Mouse (Mus musculus): ENCODE data around the gene Esr1.
"Not testable (repeated sequence)": the region's sequence is repeated elsewhere in the genome, so short reads cannot be mapped to it uniquely, and the experiment has no call there.

Esr1 gene

DNA sequence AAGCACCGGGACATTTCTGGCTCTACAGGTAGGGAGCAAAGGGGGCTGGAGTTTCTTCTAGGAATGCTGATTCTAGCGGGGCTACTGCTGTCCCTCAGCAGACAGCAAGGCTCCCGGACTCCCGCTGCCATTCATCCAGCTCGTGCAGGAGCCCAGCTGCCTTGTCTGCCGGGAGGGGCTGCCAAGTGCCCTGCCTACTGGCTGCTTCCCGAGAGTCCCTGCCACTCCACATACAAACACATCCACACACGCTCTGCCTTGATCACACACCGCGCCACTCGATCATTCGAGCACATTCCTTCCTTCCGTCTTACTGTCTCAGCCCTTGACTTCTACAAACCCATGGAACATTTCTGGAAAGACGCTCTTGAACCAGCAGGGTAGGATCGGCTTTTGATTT lies 98.5 kb downstream of the Esr1 start:
- DNase-seq, result no peak

DNA sequence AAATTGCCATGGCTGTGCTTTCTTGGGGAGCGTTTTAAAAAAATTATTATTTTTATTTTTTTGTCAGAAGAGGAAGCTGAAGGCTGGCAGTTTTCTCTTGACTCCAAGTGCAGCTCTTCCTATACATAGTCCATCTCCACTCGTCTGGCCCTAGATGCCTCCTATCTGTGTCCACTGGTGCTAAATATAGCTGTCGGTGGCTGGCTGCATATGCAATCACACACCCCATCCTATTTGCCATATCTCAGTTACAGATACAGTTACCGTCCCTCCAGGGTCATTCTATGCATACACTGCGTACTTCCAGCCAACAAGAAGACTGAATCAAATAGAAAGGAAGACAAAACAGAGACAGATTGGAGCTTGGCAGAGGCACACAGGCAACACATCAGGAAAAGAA lies 100.0 kb downstream of the Esr1 start:
- no peak for DNase-seq

DNA sequence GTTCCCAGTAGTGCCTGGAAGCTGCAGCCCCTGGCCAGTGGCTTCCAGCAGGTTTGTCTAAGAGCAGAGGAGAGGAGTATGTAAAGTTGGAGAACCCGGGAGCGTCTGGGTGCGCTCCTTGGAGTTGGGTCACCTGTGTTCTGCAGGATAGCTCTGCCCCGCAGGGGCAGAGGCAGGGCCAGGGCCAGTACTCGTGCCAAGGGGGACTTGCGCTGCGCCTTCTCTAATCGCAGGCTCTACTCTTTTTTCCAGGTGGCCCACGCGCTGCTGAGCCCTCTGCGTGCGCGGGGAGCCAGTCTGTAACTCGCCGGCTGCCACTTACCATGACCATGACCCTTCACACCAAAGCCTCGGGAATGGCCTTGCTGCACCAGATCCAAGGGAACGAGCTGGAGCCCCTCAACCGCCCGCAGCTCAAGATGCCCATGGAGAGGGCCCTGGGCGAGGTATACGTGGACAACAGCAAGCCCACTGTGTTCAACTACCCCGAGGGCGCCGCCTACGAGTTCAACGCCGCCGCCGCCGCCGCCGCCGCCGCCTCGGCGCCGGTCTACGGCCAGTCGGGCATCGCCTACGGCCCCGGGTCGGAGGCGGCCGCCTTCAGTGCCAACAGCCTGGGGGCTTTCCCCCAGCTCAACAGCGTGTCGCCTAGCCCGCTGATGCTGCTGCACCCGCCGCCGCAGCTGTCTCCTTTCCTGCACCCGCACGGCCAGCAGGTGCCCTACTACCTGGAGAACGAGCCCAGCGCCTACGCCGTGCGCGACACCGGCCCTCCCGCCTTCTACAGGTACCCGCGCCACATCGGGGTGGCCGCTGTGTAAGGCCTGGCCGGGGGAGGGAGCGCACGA lies 100.9 kb downstream of the Esr1 start:
- no peak for DNase-seq

DNA sequence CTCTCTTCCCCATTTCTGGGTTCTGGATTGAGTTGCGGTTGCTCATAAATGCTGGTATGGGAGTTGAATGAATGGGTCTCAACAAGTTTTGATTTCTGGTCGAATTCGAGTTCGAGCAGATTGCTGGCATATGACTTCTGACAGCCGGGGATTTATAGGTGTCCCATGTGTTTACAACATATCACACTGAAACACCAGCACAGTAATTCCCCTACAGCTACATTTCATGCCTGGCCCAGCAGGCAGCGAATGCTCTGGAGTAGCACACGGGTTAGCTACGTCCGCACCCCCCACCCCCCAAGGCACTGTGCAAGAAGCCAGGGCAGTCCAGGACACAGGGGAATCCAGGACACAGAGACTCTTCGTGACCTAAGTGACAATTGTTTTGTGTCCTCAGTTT lies 102.0 kb downstream of the Esr1 start:
- DNase-seq, result no peak

DNA sequence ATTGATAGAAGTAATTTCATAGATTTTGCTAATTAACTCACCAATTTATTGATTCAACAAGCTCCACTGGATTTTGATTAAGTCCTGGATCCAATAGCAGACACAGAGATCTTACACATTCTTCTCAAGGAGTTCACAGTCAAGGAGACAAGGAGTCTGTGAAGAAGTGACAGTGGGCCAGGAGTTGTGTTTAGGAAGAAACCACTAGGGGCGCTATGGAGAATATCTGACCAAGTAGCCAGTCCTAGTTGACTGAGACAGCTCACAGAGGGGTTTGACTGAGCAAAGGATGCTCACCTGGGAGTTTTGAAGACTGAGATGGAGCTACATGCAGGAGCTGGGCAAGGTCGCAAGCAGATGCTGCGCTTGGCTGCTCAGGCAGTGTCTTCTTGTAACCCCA lies 113.5 kb downstream of the Esr1 start:
- DNase-seq, result no peak

DNA sequence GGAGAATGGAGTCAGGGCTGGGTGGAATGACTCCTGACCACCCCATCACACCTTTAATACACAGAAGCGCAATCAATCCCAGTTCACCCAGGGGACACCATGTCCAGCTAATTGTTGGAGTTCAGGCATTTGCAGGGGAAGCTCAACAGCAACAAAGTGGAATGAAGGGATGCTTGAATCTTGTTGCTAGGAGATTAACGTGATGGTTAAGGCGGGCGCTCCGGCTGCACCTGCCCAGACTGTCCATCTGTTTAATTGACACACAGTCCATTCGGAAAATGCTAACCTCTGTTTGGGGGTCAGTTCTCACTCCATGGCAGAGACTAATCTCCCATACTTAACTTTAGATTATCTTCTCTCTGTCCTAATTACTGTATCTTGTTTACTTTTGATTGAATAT lies 114.7 kb downstream of the Esr1 start:
- peak; percentile 54 for DNase-seq

DNA sequence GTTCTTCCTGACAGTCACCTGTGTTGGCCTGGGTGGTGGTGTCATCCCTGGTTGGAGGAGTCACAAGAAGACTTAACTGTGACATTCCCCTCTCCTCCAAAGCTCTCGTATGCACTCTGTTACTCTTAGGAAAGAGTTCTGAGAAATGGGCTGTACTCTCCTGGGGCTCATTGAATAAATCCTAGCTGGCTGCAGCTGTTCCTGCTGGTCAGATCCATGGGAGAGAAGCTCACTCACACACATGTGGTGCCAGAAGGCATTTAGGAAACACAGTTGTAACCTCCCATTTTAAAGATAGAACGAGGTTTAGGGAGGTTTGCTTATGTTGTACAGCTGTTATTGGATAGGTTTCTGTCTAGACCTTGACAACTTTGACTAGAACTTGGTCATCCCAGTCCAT lies 120.9 kb downstream of the Esr1 start:
- peak; percentile 93 for DNase-seq

DNA sequence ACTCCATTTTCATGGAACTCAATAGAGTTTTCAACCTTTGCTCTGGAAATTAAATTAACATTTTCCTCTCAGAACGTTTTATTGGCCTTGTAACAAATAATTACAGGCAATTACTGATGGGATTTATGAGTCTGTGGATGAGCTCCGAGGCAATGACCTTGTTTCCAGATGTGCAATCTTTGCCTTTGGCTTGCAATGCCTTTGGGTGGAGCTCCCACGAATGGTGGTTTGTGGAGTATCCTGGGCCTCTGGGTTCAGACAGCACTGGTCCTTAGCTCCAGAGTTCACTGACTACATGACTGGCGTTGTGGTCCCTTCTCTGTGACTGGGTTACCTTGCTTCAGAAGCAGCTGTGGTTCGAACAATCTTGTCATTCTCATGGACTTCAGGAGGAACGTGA lies 122.6 kb downstream of the Esr1 start:
- DNase-seq, result no peak

DNA sequence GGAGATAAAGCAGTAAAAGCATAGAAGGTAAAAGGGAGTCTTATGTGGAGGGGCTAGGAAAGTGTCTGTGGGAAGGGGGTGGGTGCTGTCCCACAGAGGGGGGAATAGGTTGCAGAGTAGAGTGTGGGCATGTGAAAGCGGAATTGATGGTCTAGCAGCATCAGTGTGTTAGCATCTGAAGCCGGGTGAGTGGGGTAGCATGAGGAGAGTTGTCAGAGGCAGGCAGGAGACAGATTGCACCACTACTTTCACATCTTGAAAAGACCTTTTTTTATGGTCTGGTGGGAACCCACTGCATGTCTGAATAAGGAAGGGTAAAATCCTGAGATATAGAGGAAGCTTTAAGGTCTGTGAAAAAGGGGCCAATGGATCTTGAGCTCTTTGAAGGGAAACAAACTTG lies 123.5 kb downstream of the Esr1 start:
- DNase-seq, result no peak

DNA sequence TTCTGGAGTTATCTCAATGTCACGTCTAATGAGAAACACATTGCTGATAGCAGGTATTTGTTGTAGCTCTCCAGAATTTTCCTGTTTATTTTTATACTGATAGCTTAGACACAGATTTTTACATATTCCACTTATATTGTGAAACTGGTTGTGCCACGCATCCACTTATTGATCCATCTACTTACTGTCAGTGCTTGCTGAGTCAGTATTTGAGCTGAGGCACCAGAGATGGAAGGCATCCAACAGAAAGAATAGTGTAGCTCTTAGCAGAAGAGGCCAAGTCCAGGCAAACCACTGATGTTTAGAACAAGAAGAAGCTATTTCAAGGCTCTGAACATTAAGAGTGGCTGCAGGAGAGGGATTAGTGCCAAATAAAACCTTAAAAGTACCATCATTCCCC lies 126.9 kb downstream of the Esr1 start:
- DNase-seq, result peak; percentile 39

DNA sequence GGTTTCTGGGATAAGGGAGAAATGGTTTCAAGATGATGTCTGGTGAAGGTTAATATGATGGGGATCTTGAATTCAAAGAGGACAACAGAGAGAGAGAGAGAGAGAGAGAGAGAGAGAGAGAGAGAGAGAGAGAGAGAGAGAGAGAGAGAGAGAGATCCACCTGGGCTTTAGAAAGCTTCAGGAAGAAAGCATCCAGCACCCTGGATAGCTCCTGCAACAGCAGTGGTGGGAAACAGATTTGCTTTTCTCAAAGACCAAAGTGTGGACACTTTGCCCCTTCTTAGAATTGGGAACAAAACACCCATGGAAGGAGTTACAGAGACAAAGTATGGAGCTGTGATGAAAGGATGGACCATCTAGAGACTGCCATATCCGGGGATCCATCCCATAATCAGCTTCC lies 139.7 kb downstream of the Esr1 start:
- not testable (repeated sequence) for DNase-seq

DNA sequence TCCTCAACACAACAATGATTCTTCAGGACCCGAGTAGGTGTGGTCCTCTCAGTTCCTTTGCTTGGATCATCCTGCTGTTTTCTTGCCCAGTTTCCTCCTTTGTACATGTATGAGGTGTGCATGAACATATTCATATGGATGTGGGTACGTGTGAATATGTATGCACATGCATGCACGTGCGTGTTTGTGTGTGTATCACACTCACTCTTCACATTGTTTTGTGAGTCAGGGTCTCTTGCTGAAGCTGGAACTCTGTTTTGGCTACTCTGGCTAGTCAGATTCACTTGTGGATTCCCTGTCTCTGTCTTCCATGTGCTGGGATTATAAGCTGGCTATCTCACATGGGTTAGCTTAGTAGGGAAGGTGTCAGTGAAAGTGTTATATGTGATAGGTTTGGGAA lies 141.6 kb downstream of the Esr1 start:
- peak; percentile 52 for DNase-seq

DNA sequence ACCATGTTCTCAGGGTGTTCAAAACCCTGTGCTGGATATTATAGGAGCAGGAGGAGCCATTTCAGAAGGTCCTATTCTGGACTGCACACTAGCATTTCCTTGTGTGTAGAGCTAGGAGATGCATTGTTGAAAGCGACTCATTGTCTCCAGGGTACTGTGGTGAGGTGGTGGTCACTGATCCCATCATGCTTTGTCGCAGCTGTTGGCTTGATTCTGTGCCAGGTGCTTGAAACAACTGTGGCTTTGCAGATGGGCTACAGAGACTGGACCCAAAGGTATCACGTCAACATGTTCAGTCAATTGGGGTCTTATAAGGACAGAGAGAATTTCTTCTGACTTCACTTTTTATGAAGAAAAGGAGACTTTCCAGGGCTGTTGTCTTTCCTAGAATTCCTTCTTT lies 164.1 kb downstream of the Esr1 start:
- peak; percentile 97 for DNase-seq

DNA sequence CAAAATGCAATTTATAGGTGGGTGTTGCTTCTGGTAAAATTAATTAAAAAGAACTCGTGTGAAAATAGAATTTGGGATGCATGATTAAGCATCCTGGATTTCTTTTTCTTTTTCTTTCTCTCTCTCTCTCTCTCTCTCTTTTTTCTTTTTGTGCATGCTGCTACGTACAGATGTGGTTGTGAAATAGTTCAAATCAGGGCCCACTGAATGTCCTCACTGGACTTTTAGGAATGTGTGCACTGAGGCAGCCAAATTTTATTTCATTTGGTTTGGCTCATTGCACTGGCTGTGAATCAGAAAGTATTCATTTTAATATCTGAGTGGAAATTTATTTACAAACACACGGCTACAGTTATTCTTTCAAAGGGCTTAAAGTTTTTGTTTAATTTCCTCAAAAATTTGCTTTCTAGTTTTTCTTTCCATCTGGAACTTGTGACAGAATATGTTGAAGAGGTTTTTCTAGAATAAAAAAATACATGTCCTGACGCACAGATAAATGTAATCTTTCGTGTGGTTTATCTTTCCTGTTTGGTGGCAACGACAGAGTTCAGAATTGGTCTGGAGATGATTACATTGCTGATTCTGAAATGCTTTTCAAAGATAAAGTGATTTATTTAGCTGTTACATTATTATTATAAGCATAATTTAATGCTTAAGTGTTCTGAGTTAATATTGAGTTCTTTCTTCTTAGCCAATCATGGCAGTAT lies 164.8 kb downstream of the Esr1 start:
- peak; percentile 89 for DNase-seq

DNA sequence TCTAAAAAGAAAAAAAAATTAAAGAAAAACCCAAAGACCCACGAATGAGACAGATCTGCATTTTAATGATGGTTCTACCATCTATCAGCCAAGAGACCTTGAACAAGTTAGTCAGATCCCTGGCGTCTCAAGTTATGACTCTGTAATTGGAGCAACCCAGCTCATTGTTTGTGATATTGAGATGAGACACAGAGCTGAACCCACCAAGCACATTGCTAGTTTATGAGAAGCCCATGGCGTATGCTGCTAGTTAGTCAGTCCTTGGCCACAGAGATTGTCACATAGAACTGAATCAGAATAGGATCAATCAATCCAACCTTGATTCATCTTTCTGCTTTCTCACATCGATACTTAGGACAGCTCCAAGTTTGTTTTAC lies 165.3 kb downstream of the Esr1 start:
- no peak for DNase-seq

DNA sequence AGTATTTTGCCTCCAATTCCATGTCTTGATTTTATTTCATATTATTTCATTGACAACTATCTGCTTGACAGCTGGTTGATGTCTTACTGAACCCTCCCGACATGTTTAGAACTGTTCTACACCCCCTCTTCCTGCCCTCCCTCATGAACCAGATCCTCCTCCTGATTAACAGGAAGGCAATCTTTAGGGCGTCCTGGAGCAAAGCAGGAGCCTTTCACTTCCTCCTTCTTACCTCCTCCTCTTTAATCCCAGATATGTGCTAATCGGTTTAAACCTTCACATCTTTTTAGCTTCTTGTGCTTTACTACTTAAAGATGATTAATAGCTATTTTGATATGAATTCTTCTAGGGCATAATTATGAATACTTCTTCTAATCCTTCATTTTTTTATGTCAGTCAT lies 166.6 kb downstream of the Esr1 start:
- DNase-seq, result peak; percentile 86

DNA sequence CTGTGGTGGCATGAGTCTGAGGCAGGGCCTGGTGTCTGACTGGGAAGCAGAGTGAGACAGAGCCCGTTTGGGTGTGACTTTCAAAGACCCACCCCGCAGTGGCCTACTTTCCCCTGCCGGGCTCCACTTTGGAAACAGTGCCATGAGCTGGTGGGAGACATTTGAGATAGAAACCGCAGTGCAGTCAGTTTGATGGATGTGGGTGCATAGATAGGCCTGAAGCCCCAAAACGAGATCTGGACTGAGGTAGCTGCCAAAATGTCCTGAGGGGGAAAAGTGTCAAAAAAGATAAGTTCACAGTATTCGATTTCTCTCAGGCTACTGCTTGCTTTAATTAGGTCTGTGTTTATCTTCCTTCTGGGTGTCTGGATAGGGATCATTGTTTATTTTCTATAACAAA lies 169.5 kb downstream of the Esr1 start:
- DNase-seq, result no peak

DNA sequence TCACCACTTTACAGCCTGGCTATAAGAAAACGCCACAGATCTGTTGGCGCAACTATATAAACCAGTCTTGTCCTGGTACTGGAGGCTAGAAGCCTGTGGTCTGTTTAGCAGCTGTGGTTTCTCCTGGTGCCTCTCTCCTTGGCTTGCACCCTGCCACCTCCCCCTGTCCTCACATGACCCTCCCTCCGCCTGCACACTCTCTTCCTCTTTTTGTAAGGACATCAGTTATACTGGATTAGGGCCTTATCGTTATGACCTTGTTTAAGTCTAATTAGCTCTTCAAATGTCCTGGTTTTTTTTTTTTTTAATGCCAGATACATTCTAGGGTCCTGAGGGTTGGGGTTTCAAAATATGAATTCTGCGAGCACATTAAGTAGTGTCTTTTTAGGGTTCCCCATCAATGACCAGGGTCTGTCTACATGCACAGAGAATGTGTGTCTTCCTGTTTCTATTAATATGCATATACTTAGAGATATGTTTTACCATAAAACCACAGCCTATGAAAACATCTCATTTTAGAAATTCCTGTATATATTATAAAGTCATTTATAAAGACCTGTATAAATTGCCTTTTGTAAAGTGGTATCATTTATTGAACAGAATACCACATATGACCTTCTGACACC lies 175.7 kb downstream of the Esr1 start:
- peak; percentile 97 for DNase-seq

DNA sequence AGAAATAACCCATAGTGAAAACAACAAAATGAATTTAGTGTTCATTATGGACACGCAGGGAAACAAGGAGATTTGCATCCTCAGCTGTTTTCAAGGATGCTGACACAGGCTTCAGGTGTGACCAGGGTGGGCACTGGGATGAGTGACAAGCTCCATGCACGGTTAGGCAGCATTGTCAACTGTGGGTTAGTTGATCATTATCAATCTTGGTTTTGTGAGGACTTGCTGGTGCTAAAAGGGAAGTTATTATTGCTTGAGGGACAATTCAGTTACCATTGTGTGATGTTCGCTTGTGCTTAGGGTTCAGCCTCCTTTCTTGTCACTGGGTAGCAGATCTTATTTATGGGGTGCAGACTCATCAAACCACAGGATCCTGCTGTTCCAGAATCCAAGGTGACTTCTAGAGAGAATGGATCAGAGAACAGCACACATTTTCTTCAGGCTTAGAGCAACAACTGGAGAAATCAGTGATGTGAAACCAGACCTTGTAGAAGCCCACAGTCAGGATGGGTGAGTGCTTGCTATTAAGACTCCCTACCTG lies 186.9 kb downstream of the Esr1 start:
- DNase-seq, result peak; percentile 68

DNA sequence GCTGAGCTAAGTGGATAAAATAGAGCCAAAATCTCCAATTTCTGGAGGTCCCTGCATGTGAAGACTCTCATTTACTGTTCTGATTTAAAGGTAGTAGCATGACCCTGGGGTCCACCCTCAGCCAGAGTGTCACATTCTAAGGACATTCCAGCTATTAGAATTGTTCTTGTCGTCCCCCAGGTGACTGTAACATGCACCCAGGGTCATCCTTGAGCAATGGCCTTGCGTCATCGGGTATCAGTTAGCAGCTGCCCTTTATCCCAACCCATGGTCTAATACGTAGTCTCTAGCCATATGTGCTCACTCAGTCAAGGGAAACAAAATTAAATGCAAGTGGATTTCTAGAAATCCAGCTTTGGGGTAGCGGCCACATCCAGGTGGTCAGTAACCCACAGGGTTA lies 213.0 kb downstream of the Esr1 start:
- DNase-seq, result no peak

DNA sequence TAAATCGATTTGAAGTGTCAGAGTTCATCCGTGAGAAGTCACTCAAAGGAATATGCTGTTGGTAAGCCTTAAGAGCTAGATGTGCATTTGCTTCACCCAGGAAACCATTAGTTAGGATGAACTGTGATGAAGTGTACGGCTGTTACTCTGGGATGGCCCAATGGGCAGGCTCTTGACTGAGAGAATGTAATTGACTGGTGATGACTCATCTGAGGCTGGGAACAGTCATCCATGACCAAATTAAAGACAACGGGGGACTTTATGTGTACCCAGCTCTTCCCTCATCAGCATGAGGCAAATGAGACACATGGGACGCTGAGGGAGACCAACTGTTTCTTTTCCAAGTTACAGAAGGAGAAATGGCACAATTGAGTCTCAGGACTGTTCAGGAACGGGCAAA lies 219.2 kb downstream of the Esr1 start:
- DNase-seq, result no peak

DNA sequence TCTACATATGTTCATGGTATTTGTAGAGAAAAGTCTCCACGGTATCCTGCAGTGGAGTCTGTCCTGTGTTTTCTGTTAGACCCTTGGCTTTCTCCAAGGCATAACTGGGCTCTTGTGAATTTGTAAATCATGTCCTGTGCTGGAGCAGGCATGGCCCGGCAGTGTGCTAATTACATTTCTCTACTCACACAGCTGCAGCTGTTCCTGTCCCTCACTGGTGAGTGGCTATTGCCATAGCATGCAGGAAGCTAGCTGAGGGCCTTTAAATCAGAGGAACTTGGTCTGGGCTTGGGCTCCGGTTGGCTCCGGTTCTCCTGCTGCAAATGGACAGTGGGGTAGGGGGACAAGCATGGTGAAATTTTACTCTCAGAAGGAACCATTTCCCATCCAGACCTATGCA lies 226.7 kb downstream of the Esr1 start:
- no peak for DNase-seq

DNA sequence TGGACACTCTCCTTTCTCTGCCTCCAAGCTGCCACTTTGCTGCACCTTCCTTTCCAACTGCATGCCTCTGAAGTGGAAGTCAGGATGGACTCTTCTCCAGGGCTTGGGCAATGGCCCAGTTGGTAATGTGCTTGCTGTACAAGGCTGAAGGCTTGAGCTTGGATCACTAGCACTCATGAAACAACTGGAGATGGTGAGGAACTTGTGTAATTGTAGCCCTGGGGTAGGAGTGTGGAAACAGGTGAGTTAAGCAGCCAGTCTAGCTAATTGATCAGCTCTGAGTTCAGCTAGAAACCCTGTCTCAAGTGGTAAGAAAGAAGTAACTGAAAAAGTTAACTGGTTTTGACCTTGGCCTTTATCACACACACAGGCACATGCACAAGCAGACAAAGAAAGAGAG lies 229.6 kb downstream of the Esr1 start:
- no peak for DNase-seq

DNA sequence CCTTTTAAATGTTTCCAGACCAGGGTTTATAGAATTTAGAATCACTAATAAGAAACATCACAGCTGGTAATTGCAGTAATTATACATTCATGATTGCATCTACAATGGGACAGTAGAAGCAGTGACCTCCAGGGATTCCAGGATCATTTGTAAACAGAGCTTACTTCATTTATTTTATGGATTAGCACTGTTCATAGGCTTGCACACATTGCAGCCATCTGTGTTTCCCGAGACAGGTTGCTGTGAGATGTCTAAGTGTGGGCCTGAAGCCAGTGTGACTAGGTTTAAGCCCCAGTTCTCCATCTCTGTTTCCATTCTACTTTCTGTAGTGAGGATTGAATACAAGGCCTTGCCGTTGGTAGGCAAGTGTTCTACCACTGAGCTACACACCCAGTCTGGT lies 236.1 kb downstream of the Esr1 start:
- DNase-seq, result no peak
